Mouse (Mus musculus): ENCODE results near the gene Taf15.

- TF ChIP-seq CTCF (IDR thresholded peaks at IDR 0.05) (no peak), POLR2A (IDR thresholded peaks at IDR 0.05; ENCODE audit: insufficient read depth, low read depth, low read length) (no peak)
Measured at GRCm38 (mm10) chr11:83551668-83552067, 78.8 kb downstream of the Taf15 start.

Data from heart, adult 2 months (tissue).